Mouse (Mus musculus) heart, embryonic 14.5 days (tissue): ENCODE results near the gene Cfap69. TPM values are rescaled to one million over a fixed set of nuclear protein-coding genes. Genes with fewer than 3 reads are reported as not detected.

Experiments used
- ATAC-seq: fragments of 200-750 bp; cut with Nextera tagmentation; 2 replicates; pipeline ENCODE4 v1.8.0; 2017; ENCODE audit warnings: low read depth, moderate TSS enrichment; ENCODE audit not compliant: insufficient number of reproducible peaks, insufficient read depth, low FRiP score
- H3K27ac ChIP-seq, 2 experiments: fragments of 200-500 bp in 1 of 2; fragments of 300-500 bp in 1 of 2; sonication (generic) in 1 of 2; replicated peaks in 1 of 2; 2 replicates each; pipeline ENCODE4 v1.5.1; 2012 to 2014; ENCODE audit warnings: low read depth in 2 of 2, low read length in 2 of 2, control low read depth in 1 of 2, mild to moderate bottlenecking in 1 of 2, mixed read lengths in 1 of 2; ENCODE audit not compliant: control insufficient read depth in 1 of 2, insufficient read depth in 1 of 2
- H3K27me3 ChIP-seq: fragments of 300-500 bp; sonication (generic); 2 replicates; pipeline ENCODE4 v1.6.1; 2014; ENCODE audit warnings: mild to moderate bottlenecking, low read length, control low read depth; ENCODE audit not compliant: control insufficient read depth, insufficient read depth
- H3K36me3 ChIP-seq: fragments of 300-500 bp; sonication (generic); 2 replicates; pipeline ENCODE4 v1.6.1; 2014; ENCODE audit warnings: mild to moderate bottlenecking, control low read depth, low read length, mixed read lengths; ENCODE audit not compliant: control insufficient read depth, insufficient read depth
- H3K4me1 ChIP-seq, 2 experiments: fragments of 200-500 bp in 1 of 2; fragments of 300-500 bp in 1 of 2; sonication (generic) in 1 of 2; 2 replicates each; pipeline ENCODE4 v1.6.1; 2012 to 2014; ENCODE audit warnings: low read length in 2 of 2, control low read depth in 1 of 2, mixed read lengths in 1 of 2; ENCODE audit not compliant: control insufficient read depth in 2 of 2, insufficient read depth in 2 of 2
- H3K4me2 ChIP-seq: fragments of 300-500 bp; sonication (generic); 2 replicates; pipeline ENCODE4 v1.6.1; 2014; ENCODE audit warnings: mild to moderate bottlenecking, low read length
- H3K4me3 ChIP-seq, 2 experiments: fragments of 200-500 bp in 1 of 2; fragments of 300-500 bp in 1 of 2; sonication (generic) in 1 of 2; 2 replicates each; pipeline ENCODE4 v1.5.1; 2012 to 2014; ENCODE audit warnings: low read length in 2 of 2, mild to moderate bottlenecking in 2 of 2, control low read depth in 1 of 2, low read depth in 1 of 2, moderate library complexity in 1 of 2; ENCODE audit not compliant: control insufficient read depth in 1 of 2, insufficient read depth in 1 of 2
- H3K9ac ChIP-seq: fragments of 300-500 bp; sonication (generic); 2 replicates; pipeline ENCODE4 v1.6.1; 2014; ENCODE audit warnings: mild to moderate bottlenecking, low read length
- H3K9me3 ChIP-seq: fragments of 300-500 bp; sonication (generic); 2 replicates; pipeline ENCODE4 v1.6.1; 2016; ENCODE audit warnings: low read length, control low read depth; ENCODE audit not compliant: control insufficient read depth
- WGBS: fragments of 180-500 bp; shearing (Covaris S2); extraction: QIAGEN DNeasy Blood & Tissue Kit; methylation state at CpG from one replicate; pipeline ENCODE4 v1.1.7; 2014; 5-methylcytosine and 5-hydroxymethylcytosine counted together
- polyA plus RNA-seq: library from polyadenylated mRNA; unstranded; fragments of >200 nt; fragmentation: Nextera tagmentation; extraction: Ambion mirVana; gene quantifications from 2 replicates; pipeline ENCODE4 v1.2.1, GENCODE M21; 2014

The Cfap69 gene
- polyA plus RNA-seq, 1 experiment from 2014 or later: 2.7 TPM

DNA sequence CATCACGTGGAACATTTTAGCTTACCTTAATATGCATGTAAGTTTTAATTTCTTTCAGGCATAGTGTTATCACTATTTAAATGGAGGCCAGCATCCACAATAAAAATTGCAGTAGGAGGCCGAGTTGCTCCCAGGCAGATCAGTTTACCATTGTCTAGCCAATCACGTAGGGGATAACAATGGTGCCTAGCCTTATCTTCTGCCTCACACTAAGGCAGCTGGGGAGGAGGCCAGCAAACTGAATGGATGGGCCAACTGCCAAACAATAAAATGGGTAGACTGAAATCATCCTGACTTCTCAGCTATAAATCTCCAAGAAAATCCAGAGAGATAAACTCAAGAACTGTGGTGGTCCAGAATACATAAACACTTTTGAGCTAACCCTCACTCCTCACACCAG lies 124.3 kb downstream of the Cfap69 start:
- Histone ChIP-seq H3K4me3 (no peak overlapping the region), H3K36me3 (peaks cover 58% of the 10 kb centered on the region), H3K4me1 (no peaks in the 10 kb centered on the region), H3K9ac (no peak overlapping the region), H3K4me2 (no peak overlapping the region), H3K27ac (no peak overlapping the region), H3K27me3 (no peaks in the 10 kb centered on the region), H3K9me3 (no peaks in the 10 kb centered on the region)
- 64% methylated on average over 3 of the region's 3 CpGs for WGBS
- ATAC-seq: no peak

DNA sequence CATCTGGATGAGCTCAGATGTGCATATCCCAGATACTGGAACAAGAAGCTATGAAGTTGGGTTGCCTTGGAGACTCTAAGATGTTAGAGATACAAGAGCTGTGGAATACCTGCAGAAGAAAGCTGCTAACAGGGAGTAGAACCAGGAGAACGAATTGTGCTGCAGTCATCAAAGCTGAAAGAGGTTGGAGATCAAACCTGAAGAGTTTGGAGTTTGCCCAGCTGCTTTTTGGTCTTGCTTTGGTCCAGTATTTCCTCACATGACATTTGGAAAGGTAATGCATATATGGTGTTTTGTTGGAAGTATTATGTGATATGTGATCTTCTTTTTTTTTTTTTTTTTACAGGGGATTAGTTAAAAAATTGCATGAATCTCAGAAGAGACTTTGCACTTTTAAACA lies 127.9 kb downstream of the Cfap69 start:
- no peak overlapping the region for H3K4me3 ChIP-seq
- peaks cover 22% of the 10 kb centered on the region for H3K36me3 ChIP-seq
- H3K4me2 ChIP-seq: no peak overlapping the region
- no peaks in the 10 kb centered on the region for H3K4me1 ChIP-seq
- WGBS: 97% methylated on average over 1 of the region's 1 CpGs
- H3K9ac ChIP-seq: no peak overlapping the region
- no peak overlapping the region for H3K27ac ChIP-seq
- ATAC-seq: no peak
- H3K27me3 ChIP-seq: no peaks in the 10 kb centered on the region
- no peaks in the 10 kb centered on the region for H3K9me3 ChIP-seq

DNA sequence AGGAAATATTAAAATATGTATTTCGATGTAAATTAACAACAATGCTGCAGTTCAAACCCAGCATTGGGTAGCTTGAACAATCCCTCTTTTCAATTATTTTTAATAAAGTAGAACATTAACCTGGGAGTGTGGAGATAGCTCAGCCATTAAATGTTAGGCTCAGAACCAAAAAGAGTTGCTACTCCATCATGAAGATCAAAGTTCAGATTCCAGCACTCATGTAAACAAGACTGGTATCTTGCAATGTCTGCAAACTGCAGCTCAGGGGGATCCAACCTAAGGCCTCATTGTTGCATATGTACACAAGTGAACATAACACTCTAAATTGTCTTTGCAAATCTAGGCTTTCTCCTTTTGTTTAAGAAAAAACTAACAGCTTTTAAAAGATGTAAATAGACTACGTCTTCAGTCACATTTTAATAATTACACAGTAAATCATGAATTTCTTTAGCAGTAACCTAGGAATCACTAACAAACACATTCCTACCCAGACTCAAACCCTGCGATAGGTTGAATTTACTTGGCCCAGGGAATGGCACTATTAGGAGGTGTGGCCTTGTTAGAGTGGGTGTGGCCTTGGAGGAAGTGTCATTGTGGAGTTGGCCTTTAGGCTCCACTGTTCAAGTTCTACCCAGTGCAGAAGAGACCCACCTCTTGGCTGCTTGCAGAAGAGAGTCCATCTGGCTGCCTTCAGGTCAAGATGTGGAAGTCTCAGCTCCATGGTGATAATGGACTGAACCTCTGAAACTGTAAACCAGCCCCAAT lies 130.2 kb downstream of the Cfap69 start:
- Histone ChIP-seq H3K36me3 (peaks cover 9% of the 10 kb centered on the region), H3K9me3 (no peaks in the 10 kb centered on the region), H3K4me3 (no peak overlapping the region), H3K4me2 (no peak overlapping the region), H3K27me3 (no peaks in the 10 kb centered on the region), H3K9ac (no peak overlapping the region), H3K27ac (no peak overlapping the region), H3K4me1 (no peaks in the 10 kb centered on the region)
- WGBS: 92% methylated on average over 3 of the region's 3 CpGs
- no peak for ATAC-seq

Other genes starting within 250 kb of the Cfap69 start
- gene Cdk14, start 243.9 kb downstream of the Cfap69 start, polyA plus RNA-seq: 21.8 and 25.3 TPM in 2 replicates
- gene 1700015F17Rik, start 185.1 kb downstream of the Cfap69 start, polyA plus RNA-seq: not detected in 2 replicates
- gene Cldn12, start 149.3 kb downstream of the Cfap69 start, polyA plus RNA-seq: 13.9 and 14.1 TPM in 2 replicates
- 20.1 and 22.1 TPM in 2 replicates for gene Gtpbp10, start 104.7 kb downstream of the Cfap69 start, polyA plus RNA-seq
- gene Gm8773, start 90.4 kb downstream of the Cfap69 start, polyA plus RNA-seq: 0.67 and 0.68 TPM in 2 replicates
- 3.5 and 3.6 TPM in 2 replicates for gene Steap2, start 30.3 kb upstream of the Cfap69 start, polyA plus RNA-seq
- gene Steap1, start 85.1 kb upstream of the Cfap69 start, polyA plus RNA-seq: 1.7 and 2.9 TPM in 2 replicates